Mouse (Mus musculus) adrenal gland (tissue): Measurements from ENCODE around the gene Adgrf2.

Experiments used
- intact Hi-C: fragments of 180-260 bp; cut with DNase I; formaldehyde crosslinking; loops from one replicate; pipeline ENCODE4 v1.15.1; 2025
- long read RNA-seq, 2 experiments: library from polyadenylated mRNA; unstranded; transcript quantifications; one replicate each; pipeline ENCODE4 v2.0.0; 2020; ENCODE audit warnings: borderline replicate concordance in 1 of 2; ENCODE audit not compliant: insufficient replicate concordance in 1 of 2

The Adgrf2 gene
- long read RNA-seq, experiment 1, result 0 reads
- long read RNA-seq, experiment 2, result 0 reads

DNA sequence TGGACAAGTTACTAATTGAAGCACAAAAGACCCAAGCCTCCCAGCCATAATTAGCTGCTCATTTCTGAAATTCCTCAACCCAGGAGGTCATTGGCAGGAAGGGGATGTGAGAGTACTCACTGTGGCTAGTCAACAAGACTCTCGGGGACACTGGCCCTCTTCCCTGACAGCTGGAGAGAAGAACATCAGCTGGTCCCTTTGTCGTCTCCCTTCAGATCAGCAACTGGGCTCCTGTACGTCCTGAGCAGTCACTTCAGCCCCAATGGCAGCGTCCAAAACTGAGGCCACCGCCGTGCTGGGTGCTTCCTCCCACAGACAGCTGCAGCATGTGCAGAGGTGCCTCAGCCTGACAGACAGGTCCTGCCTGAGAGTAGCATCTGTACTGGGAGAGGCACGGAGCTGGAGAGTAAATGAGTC, at the start of gene Adgrf2:
Gene Adgrf2 (minus strand): TSS at position 379 of the 417 bp plus-strand sequence.
- intact Hi-C loops, result no loop called here

DNA sequence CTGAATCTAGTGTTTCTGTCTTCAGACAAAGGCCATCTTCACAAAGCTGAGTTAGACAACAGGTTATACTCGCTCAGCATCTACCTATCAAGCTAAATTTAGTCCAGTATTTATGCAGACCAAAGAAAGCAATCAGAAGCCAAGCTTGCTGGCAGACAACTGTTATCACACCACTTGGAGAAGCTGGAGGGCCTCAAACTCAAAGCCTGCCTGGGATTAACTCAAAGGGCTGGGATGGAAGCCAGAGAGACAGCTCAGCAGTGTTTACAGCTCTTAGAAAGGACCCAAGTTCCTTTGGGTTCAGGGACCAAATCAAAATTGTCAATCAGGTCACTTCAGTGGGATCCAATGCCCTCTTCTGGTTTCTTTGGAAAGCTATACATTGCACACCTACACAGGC, 48.8 kb upstream of the Adgrf2 start:
- intact Hi-C loops, result no loop called here

- intact Hi-C loops, result no loop called here
Observed at GRCm38 (mm10) chr17:42789723-42790122, 47.7 kb upstream of the Adgrf2 start.

DNA sequence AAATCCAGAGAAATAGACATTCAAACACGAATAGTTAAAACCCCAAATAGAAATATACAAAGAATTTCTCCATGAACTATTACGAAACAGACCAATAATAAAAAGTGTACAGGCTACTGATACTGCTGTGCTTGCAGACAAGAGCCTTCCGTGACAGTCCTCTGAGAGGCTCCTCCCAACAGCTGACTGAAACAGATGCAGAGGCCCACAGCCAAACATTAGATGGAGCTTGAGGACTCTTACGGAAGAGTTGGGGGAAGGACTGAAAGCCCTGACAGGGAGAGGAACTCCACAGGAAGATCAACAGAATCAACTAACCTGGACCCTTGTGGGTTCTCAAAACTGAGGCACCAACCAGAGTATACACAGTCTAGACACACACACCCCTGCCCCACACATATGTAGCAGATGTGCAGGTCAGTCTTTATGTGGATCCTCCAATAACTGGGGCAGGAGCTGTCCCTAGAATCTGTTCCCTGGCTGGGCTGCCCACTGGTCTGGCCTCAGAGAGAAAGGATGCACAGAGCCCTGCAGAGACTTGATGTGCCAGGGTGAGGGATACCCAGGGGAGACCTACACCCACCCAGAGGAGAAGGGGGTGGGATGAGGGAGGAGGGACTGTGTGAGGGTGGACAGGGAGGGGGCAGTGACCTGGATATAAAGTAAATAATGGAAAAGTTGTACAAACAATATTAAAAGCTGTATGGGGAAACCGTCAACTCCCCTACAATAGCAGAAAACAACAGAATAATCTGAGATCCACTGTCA, 46.9 kb upstream of the Adgrf2 start:
- intact Hi-C loops, result no loop called here

DNA sequence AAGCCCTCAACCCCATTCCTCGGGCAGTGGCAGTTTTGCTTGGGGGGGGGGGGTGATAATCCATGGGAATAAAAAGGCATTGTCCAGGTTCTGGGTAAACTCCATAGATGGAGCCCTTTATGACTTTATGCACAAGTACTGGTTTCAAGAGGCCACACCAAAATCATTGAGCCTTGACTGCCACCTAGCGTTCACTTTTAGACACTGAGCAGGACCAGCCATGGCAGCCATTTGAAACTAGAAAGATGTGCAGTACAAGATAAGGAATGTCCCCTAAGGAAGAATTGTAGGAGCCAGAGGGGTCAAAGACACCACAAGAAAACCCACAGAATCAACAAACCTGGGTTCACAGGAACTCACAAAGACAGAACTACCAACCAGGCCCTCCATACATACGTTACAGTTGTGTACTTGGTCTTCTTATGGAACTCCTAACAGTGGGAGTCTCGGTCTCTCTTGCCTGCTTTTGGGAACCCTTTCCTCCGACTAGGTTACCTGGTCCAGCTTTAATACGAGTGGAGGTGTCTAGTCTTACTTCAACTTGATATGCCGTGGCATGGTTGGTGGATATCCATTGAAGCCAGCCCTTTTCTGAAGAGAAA, 40.3 kb upstream of the Adgrf2 start:
- intact Hi-C loops, result no loop called here

DNA sequence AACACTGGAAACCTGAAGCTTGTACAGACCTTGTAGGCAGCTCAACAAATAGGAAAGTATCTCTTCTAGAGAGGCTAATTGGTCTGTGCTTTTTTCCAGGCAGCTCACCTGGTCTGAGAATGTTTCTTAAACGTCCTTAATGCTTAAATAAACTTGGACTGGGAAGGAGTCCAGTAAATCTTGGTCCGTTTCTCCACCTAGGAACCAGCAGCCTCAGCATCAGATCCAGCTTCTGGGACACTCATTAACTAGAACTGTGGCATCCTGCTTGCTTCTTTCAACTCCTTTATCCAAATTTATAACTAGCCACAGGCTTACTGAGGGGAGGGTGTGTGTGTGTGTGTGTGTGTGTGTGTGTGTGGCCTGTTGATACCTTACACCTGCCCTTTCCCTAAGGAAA, 11.8 kb upstream of the Adgrf2 start:
- intact Hi-C loops, result no loop called here

GRCm38 (mm10) chr17:42752173-42752572, 10.2 kb upstream of the Adgrf2 start:
- intact Hi-C loops, result no loop called here

- intact Hi-C loops, result no loop called here
Observed at GRCm38 (mm10) chr17:42745657-42746420, 3.9 kb upstream of the Adgrf2 start.

- intact Hi-C loops, result no loop called here
Observed at GRCm38 (mm10) chr17:42742823-42743222, 844 bp upstream of the Adgrf2 start.

GRCm38 (mm10) chr17:42738794-42739193, 3.2 kb downstream of the Adgrf2 start:
- intact Hi-C loops, result no loop called here

DNA sequence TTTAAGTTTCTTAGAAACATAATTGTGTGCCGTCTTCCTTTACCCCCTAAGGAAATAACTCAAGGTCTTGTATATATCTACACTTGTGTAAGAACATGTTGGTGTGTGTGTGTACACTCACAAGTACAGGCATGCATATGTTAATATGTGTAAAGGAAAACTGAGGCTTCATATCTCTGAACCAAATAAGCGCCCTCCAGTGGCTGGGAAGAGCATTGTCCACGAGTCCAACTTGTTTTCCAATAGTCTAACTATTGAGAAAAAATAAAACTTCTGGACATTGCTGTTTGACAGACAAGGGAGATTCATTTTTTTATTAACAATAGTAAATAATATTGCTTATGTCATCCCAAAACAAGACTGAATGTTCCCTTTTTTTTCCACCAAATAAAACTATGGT, 24.8 kb downstream of the Adgrf2 start:
- intact Hi-C loops, result no loop called here

GRCm38 (mm10) chr17:42714991-42715390, 27.0 kb downstream of the Adgrf2 start:
- intact Hi-C loops, result no loop called here

- intact Hi-C loops, result no loop called here
Observed at GRCm38 (mm10) chr17:42710717-42711116, 31.3 kb downstream of the Adgrf2 start.

DNA sequence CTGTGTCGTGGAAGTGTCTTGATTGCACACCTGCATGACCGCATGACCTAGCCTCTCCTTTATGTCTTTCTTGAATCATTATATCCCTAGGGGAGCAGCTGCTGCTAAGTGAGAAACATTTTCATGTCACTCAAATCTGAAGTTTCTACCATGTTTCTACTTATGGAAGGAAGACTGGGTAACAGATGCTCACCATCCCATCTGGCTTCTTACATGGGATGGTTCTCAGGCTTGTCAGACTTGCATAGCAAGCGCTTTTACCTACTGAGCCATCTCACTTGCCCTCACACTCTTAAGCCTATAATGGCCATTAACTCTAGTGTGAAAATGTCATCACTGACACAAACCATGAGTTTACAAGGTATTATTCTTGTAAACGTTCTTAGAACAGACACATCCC, 36.4 kb downstream of the Adgrf2 start:
- intact Hi-C loops, result no loop called here

DNA sequence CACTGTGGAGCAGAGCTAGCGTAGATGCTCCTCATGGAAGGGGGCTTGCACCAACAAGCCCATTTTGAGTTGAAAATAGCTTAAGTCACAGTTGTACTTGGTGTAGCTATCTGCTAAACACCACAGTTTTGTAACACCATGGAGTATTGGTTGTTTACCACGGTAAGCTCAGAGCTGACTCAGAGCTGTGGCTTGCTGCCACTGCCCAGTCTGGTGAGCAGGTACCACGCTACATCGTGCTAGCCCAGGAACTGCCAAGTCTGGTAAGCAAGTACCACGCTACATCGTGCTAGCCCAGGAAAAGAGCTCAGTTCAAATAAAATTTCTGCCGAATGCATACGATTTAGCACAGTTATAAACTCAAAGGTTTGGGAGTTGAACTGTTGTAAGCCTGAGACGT, 39.8 kb downstream of the Adgrf2 start:
- intact Hi-C loops, result no loop called here

GRCm38 (mm10) chr17:42694730-42695129, 47.2 kb downstream of the Adgrf2 start:
- intact Hi-C loops, result no loop called here

DNA sequence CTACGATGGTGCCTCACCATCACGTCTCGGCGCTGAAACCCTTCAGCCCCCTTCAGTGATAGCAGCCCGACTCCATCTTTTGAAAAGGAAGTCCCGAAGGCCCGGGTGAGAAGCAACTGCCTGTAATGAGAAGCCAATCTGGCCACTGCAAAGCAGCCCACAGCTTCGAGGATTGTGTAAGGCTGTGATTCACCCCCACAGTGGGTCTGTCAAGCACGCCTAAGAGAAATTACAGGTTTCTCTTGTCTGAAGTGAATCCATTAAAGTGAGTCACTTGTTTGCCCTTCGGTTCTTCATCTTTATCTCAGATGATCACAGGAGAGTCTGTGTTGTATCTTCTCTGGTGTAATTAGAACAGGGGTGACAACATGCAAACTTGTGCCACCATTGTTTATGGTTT, 49.8 kb downstream of the Adgrf2 start, which contains the start of gene Adgrf4:
Gene Adgrf4 (minus strand): TSS at position 149 of the 400 bp plus-strand sequence.
- intact Hi-C loops, result no loop called here

- intact Hi-C loops, result no loop called here
Observed at GRCm38 (mm10) chr17:42690531-42690930, 51.4 kb downstream of the Adgrf2 start.
